Mouse (Mus musculus) liver, adult (tissue): Measurements from ENCODE around the gene 1190002N15Rik.

Experiments used
- GATA4 ChIP-seq: IDR thresholded peaks from 2 replicates; pipeline ENCODE4 v1.6.1; 2014; ENCODE audit warnings: mild to moderate bottlenecking, low read length; ENCODE audit not compliant: insufficient replicate concordance

1190002N15Rik gene

GRCm38 (mm10) chr9:94537970-94538822, at the start of gene 1190002N15Rik:
TSS of gene 1190002N15Rik (minus strand) at chr9:94538081.
- TF ChIP-seq GATA4, result no peak

GRCm38 (mm10) chr9:94582309-94582708, 44.4 kb upstream of the 1190002N15Rik start:
- TF ChIP-seq GATA4, result no peak

- no peak for TF ChIP-seq GATA4
Measured at GRCm38 (mm10) chr9:94581661-94582060, 43.8 kb upstream of the 1190002N15Rik start.

GRCm38 (mm10) chr9:94580071-94580737, 42.3 kb upstream of the 1190002N15Rik start:
- no peak for TF ChIP-seq GATA4

GRCm38 (mm10) chr9:94571802-94572201, 33.9 kb upstream of the 1190002N15Rik start:
- no peak for TF ChIP-seq GATA4

- no peak for TF ChIP-seq GATA4
Measured at GRCm38 (mm10) chr9:94568386-94568785, 30.5 kb upstream of the 1190002N15Rik start.

- TF ChIP-seq GATA4, result no peak
Measured at GRCm38 (mm10) chr9:94567722-94568314, 29.9 kb upstream of the 1190002N15Rik start.

- no peak for TF ChIP-seq GATA4
Measured at GRCm38 (mm10) chr9:94556776-94557514, 19.1 kb upstream of the 1190002N15Rik start.

- TF ChIP-seq GATA4, result no peak
Measured at GRCm38 (mm10) chr9:94556249-94556648, 18.4 kb upstream of the 1190002N15Rik start.

GRCm38 (mm10) chr9:94550493-94551095, 12.7 kb upstream of the 1190002N15Rik start:
- no peak for TF ChIP-seq GATA4

- TF ChIP-seq GATA4, result no peak
Measured at GRCm38 (mm10) chr9:94543881-94544280, 6.0 kb upstream of the 1190002N15Rik start.

GRCm38 (mm10) chr9:94540343-94541095, 2.6 kb upstream of the 1190002N15Rik start:
- no peak for TF ChIP-seq GATA4

- TF ChIP-seq GATA4, result no peak
Measured at GRCm38 (mm10) chr9:94539346-94539865, 1.5 kb upstream of the 1190002N15Rik start.

GRCm38 (mm10) chr9:94538823-94539143, 902 bp upstream of the 1190002N15Rik start:
- no peak for TF ChIP-seq GATA4
